Mouse (Mus musculus) urinary bladder, postnatal 25 days (tissue): ENCODE results near the gene Dchs2.

Source experiments
- DNase-seq: peaks from one replicate; pipeline ENCODE4 v3.0.0; 2022; ENCODE audit warnings: low spot score

The Dchs2 gene

DNA sequence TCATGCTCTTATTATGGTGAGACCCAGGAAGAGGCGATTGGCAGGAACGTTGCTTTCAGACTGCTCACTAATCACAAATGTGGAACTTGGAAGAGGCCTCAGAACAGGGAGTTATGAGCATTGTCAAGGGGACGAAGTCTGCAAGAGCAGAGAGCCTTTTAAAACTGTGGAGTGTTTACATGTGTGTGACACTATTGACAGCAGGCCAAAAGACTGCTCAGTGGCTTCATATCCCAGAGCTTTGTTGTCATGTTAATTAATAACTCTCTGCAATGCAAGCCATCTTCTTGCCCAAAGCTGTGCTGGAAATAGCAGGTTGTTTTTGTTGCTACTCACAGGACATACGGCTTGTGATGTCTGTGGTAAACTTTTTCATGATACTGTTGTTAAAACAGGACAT is 27.9 kb downstream of the Dchs2 start:
- no peak for DNase-seq

- DNase-seq: no peak
Measured at GRCm38 (mm10) chr3:83156165-83156564, 28.4 kb downstream of the Dchs2 start.

DNA sequence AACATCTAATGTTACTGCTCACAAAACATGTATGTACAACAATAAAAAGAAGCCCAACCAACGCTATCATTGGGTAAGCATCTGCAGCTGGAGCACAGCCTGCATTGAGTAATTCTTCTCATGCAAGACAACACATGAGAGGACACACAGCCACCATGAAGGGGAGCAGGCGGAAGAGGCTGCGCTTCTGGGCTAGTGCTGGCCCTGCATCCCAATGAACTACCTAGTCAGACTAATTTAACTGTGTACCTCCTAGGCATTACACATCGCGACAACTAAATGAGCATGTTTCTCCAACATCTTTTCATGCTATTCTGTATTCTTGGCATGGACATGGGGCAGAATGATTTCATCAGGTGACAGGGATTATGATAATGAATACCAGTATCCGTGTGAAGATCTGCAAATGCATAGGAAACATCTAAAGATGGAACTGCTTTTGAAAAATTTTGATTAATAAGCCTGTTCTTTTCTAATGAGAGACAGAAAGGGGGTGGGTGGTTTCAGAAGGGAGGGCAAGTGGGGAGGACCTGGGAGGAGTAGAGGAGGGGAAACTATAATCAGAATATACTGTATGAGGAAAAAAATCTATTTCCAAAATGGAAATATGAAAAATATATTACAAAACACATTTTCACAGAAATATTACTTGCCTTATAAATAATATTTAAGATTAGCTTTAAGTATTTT is 33.9 kb downstream of the Dchs2 start:
- no peak for DNase-seq

- no peak for DNase-seq
Measured at GRCm38 (mm10) chr3:83163676-83164075, 35.9 kb downstream of the Dchs2 start.

DNA sequence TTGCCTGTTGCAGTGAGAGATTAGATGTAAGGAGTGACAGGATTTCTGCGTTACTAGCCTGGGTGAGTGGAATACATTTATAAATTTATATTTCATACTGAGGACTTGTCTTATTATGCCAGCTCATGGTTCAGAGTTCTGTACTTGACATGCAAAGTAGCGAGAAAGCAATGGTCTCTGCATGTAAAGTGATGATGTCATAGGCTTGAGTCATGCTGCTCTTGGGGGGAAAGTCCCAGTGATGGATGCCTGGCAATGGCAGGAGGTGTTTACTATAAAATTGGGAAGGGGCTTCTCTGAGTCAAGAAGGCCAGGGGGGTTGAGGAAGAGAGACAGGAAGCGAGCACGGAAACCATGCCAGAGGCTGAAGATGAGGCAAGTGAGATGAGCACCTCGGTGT is 57.8 kb downstream of the Dchs2 start:
- no peak for DNase-seq

GRCm38 (mm10) chr3:83191271-83191670 is 63.5 kb downstream of the Dchs2 start:
- no peak for DNase-seq

DNA sequence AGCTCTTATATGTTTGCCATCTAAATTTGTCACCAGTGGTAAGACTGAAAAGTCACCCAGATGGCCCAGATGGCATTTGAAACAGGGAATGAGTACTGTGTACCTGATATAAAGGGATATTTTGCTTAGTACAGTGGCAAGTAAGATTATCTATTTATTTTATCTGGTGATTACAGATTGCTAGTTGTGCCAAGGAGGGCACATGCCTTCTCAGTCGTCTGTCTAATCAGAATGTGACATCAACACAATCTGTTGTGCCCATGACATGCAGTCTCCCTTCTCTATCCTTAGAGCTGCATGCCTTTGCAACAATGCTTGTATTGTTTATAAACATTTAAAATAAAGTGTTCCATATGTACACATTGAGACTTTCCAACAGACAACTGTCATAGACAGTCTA is 64.7 kb downstream of the Dchs2 start:
- no peak for DNase-seq

GRCm38 (mm10) chr3:83194911-83195310 is 67.2 kb downstream of the Dchs2 start:
- no peak for DNase-seq

- no peak for DNase-seq
Measured at GRCm38 (mm10) chr3:83201286-83201980, 73.7 kb downstream of the Dchs2 start.

- no peak for DNase-seq
Measured at GRCm38 (mm10) chr3:83205073-83205668, 77.4 kb downstream of the Dchs2 start.

- DNase-seq: no peak
Measured at GRCm38 (mm10) chr3:83209646-83210045, 81.9 kb downstream of the Dchs2 start.

DNA sequence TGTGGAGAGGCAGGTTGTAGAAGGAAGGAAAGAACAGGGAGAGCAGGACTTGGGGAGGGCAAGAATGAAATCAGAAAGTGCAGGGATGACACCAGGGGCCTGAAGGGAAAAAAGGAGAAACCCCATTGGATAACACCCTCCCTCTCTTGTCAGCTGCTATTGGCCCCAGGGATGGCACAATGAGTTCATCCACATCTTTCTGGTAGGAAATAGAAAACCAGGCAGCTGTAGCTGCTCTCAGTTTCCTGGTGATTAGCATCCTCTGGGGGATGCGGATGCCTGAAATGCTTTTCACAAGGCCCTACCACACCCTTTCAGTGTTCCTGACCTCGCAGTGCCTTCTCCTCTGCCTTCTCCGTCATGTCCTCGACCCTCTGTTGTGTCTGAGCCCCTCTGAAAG is 82.5 kb downstream of the Dchs2 start:
- no peak for DNase-seq

DNA sequence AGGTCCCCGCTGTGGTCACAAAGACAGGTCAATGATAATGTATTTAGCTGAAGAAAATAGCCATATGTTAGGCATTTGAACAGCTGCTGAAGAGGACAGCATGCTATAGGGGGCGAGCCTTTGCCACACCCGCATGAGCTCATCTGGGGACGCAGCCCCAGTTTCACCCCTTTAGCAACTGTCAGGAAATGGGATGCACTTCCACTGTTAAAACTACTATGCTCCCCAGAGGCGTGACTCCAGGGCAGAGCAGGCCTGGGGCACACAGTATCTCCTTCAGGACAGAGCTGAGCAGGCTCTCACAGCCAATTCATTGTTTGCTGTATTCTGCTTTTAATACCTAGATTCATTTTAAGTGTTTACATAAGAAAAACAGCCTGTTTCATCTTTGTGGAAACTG is 84.2 kb downstream of the Dchs2 start:
- no peak for DNase-seq

GRCm38 (mm10) chr3:83212578-83212977 is 84.8 kb downstream of the Dchs2 start:
- DNase-seq: no peak

DNA sequence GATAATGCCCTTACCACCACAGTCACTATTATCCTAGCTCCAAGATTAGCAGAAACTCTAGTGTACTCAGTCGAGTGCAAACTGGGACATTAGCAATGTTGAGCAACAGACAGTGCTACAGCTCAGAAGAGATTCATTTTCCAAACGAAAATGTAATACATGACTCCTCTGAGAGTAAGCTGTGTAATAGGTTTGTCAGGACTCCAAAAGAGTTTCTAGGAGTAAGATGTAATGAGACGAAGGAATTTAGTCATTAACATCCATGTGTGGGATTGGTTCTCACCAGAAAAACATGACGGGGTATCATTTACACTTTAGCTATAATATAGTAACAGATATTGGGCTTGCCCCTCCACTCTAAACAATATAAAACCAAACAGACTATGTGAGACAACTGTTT is 90.3 kb downstream of the Dchs2 start:
- DNase-seq: no peak

- DNase-seq: no peak
Measured at GRCm38 (mm10) chr3:83220101-83220500, 92.4 kb downstream of the Dchs2 start.

- no peak for DNase-seq
Measured at GRCm38 (mm10) chr3:83222125-83222524, 94.4 kb downstream of the Dchs2 start.

DNA sequence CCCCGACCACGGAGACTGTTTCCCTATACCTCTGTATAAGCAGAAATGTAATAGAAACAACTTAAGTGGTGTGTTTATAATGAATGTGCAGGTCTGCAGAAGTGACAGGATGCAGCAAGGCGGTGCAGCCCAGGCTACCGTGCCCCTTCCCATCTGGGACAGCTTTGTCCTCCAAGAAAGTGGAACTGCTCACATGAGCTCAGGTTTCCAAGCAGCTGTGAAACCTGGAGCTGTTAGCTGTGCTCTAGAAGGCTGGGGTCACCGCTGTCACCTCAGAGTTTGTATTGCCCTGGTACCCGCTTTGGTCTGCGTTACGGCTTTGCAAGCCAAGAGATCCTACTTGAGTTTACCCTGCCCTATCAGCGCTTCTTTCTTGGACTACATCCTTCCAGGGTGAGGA is 100.6 kb downstream of the Dchs2 start:
- no peak for DNase-seq

DNA sequence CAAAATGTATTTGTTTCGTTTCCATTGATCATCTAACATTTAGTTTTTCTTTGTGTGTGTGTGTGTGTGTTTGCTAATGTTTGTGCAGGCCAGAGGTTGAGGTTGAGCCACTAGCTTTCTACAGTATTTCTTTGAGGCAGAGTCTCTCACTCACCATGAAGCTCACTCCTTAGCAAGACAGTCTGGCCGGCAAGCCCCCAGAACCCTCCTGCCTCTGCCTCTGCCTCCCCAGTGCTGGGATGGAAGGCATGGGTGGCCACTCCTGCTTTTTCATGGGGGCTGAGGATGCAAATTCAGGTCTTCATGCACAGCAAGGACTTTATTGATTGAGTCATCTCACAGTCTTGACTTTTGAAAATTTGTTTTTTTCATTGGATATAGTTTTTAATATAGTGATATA is 102.6 kb downstream of the Dchs2 start:
- DNase-seq: no peak

GRCm38 (mm10) chr3:83234457-83234856 is 106.7 kb downstream of the Dchs2 start:
- no peak for DNase-seq

DNA sequence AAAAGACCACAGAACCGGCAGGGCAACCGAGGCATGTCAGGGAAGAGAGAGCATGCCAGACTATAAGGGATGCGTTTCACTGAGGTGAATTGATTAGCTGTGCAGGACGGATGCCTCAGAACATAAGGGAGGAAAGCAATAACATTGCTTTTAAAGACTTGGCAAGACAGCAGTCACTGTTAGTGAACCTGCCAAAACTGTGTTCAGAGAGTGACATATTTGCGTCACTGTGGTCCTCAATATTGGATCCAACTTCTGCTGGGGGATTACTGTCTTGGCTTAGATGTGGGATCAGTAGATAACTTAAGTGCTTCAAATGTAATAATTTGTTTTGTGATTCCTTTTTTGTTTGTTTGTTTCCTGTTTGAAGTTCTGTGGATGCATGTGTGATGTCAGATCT is 107.3 kb downstream of the Dchs2 start:
- DNase-seq: no peak

DNA sequence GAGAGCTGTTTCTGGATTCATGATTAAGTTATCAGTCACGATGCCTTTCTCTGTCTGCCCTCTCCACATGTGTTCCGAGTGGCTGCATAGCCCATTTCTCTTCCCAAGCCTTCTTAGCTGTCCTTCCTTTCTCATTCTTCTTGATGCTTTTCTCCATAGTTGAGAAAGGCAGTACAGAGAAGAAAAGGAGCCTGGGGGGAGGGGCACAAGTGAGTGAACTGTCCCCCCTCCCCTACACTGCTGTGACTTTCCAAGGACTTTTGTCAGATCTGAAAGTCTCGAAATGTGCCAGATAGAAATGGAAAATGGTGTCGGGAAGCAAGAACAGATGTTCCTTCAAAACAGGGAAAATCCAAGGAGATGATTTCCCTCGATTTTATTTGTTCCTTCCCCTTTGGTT is 118.8 kb downstream of the Dchs2 start:
- DNase-seq: no peak

GRCm38 (mm10) chr3:83250001-83250545 is 122.3 kb downstream of the Dchs2 start:
- no peak for DNase-seq
